Mouse (Mus musculus) kidney, postnatal 0 days (tissue): ENCODE measurements around the gene Mcpt8. TPM values are rescaled to one million over a fixed set of nuclear protein-coding genes. Genes with fewer than 3 reads are reported as not detected.
"Not testable (repeated sequence)": the region's sequence is repeated elsewhere in the genome, so short reads cannot be mapped to it uniquely, and the experiment has no call there.

ENCODE experiments used
- ATAC-seq: fragments of 200-750 bp; cut with Nextera tagmentation; replicated peaks from 2 replicates; pipeline ENCODE4 v1.8.0; 2017; ENCODE audit warnings: low read depth, moderate number of reproducible peaks, moderate TSS enrichment, moderate library complexity; ENCODE audit not compliant: low FRiP score
- DNase-seq: peaks from one replicate; pipeline ENCODE4 v3.0.0-alpha.2; 2016; ENCODE audit warnings: low spot score
- H3K27ac ChIP-seq: fragments of 300-500 bp; sonication (generic); 2 replicates; pipeline ENCODE4 v1.5.1; 2014; ENCODE audit warnings: mild to moderate bottlenecking
- H3K27me3 ChIP-seq: fragments of 300-500 bp; sonication (generic); 2 replicates; pipeline ENCODE4 v1.6.1; 2014; ENCODE audit warnings: low read length, mixed read lengths; ENCODE audit not compliant: insufficient read depth
- H3K36me3 ChIP-seq: fragments of 300-500 bp; sonication (generic); 2 replicates; pipeline ENCODE4 v1.6.1; 2014; ENCODE audit warnings: low read length, mixed read lengths; ENCODE audit not compliant: insufficient read depth
- H3K4me1 ChIP-seq: fragments of 300-500 bp; sonication (generic); replicated peaks from 2 replicates; pipeline ENCODE4 v1.6.1; 2014; ENCODE audit warnings: antibody characterized with exemption, low read length, mixed read lengths; ENCODE audit not compliant: insufficient read depth
- H3K4me2 ChIP-seq: fragments of 300-500 bp; sonication (generic); 2 replicates; pipeline ENCODE4 v1.6.1; 2014; ENCODE audit warnings: mild to moderate bottlenecking, low read length, moderate library complexity, mixed read lengths
- H3K4me3 ChIP-seq: fragments of 300-500 bp; sonication (generic); replicated peaks from 2 replicates; pipeline ENCODE4 v1.5.1; 2014; ENCODE audit warnings: low read depth, low read length
- H3K9ac ChIP-seq: fragments of 300-500 bp; sonication (generic); 2 replicates; pipeline ENCODE4 v1.6.1; 2014; ENCODE audit warnings: low read depth, low read length
- H3K9me3 ChIP-seq: fragments of 300-500 bp; sonication (generic); replicated peaks from 2 replicates; pipeline ENCODE4 v1.6.1; 2016; ENCODE audit warnings: low read length, inconsistent platforms, mixed read lengths
- CTCF ChIP-seq: IDR thresholded peaks from 2 replicates; pipeline ENCODE4 v1.5.1; 2016; ENCODE audit warnings: antibody characterized with exemption, low read depth, mild to moderate bottlenecking, moderate library complexity
- WGBS: fragments of 180-500 bp; shearing (Covaris S2); extraction: QIAGEN DNeasy Blood & Tissue Kit; methylation state at CpG from one replicate; pipeline ENCODE4 v1.1.7; 2014; 5-methylcytosine and 5-hydroxymethylcytosine counted together
- microRNA-seq: library from miRNA; unstranded; fragments of <30 nt; microRNA quantifications from one replicate; pipeline ENCODE4, GENCODE M21; 2016
- polyA plus RNA-seq: library from polyadenylated mRNA; unstranded; fragments of >200 nt; fragmentation: Nextera tagmentation; extraction: Ambion mirVana; gene quantifications from 2 replicates; pipeline ENCODE4 v1.2.1, GENCODE M21; 2015

Gene Mcpt8
- polyA plus RNA-seq, 1 experiment from 2014 or later: 0.14 TPM

- no peaks in the 10 kb centered on the region for H3K36me3 ChIP-seq
- H3K4me2 ChIP-seq: no peak overlapping the region
- ATAC-seq (no peak), DNase-seq (no peak)
- TF ChIP-seq CTCF: no peak
- H3K4me1 ChIP-seq: no peaks in the 10 kb centered on the region
- H3K27me3 ChIP-seq: no peaks in the 10 kb centered on the region
- H3K9me3 ChIP-seq: no peaks in the 10 kb centered on the region
- no peak overlapping the region for H3K27ac ChIP-seq
- H3K9ac ChIP-seq: no peak overlapping the region
- no peak overlapping the region for H3K4me3 ChIP-seq
- WGBS: 76% methylated on average over 3 of the region's 3 CpGs
These were observed 1.6 kb upstream of the Mcpt8 start for GRCm38 (mm10) chr14:56086711-56087110.

DNA sequence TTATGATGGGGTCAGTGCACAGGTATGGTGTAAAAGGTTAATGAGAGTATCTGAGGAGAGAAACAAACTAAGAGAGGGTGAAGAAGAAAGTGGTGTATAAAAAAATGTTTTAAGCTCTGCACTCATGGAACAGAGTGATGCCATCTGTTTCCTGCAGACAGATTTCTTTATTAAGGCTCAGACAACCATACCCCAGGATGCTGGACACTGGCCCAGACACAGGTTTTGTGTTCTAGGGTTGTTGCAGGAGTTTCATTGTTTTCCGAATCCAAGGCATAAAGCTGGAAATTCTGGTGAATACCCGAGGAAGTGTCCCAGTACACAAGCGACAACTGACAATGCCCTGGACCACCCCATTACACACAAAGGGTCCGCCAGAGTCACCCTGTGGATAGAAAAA, 3.1 kb downstream of the Mcpt8 start:
- Histone ChIP-seq H3K27me3 (no peaks in the 10 kb centered on the region), H3K9me3 (no peaks in the 10 kb centered on the region), H3K9ac (no peak overlapping the region), H3K4me3 (no peak overlapping the region), H3K36me3 (no peaks in the 10 kb centered on the region), H3K4me2 (no peak overlapping the region), H3K27ac (no peak overlapping the region), H3K4me1 (no peaks in the 10 kb centered on the region)
- no peak for DNase-seq
- no peak for TF ChIP-seq CTCF
- no peak for ATAC-seq
- 94% methylated on average over 4 of the region's 4 CpGs for WGBS

DNA sequence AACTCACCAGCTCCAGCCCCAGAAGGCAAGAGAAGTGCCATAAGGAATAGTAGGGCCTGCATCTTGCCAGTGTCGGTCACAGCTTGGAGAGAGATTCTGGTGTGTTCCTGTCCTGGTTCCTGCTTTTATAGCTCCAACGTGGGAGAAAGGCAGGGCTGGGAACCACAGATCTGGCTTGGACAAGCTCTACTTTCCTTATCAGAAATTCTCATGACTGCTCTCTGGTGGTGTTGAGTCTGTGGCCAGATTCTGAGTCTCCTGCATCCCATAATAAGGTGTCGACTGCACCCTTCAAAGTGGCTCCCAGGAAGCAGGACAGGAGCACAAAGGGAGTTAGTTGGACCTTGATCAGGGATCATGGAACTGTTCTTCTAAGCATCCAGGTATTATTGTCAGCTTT, 22.9 kb downstream of the Mcpt8 start, which contains the start of gene Mcpt4:
Gene Mcpt4, minus strand, starts transcription at position 101 of the 400 bp plus-strand sequence.
- not testable (repeated sequence) for H3K9me3 ChIP-seq, H3K36me3 ChIP-seq, H3K4me3 ChIP-seq, H3K27me3 ChIP-seq, H3K27ac ChIP-seq, ATAC-seq, H3K4me1 ChIP-seq, H3K9ac ChIP-seq, DNase-seq, H3K4me2 ChIP-seq
- WGBS: 69% methylated on average over 3 of the region's 3 CpGs

GRCm38 (mm10) chr14:56057722-56058121, 27.4 kb downstream of the Mcpt8 start:
- no peak overlapping the region for H3K27ac ChIP-seq
- no peak for TF ChIP-seq CTCF
- H3K9ac ChIP-seq: no peak overlapping the region
- no peaks in the 10 kb centered on the region for H3K36me3 ChIP-seq
- H3K4me3 ChIP-seq: no peak overlapping the region
- no peak for ATAC-seq
- no peaks in the 10 kb centered on the region for H3K9me3 ChIP-seq
- no peaks in the 10 kb centered on the region for H3K4me1 ChIP-seq
- no peak overlapping the region for H3K4me2 ChIP-seq
- 86% methylated on average over 4 of the region's 4 CpGs for WGBS
- DNase-seq: no peak
- no peaks in the 10 kb centered on the region for H3K27me3 ChIP-seq

- Histone ChIP-seq H3K4me1 (no peaks in the 10 kb centered on the region), H3K27ac (no peak overlapping the region), H3K4me3 (no peak overlapping the region), H3K9ac (no peak overlapping the region), H3K4me2 (no peak overlapping the region), H3K9me3 (no peaks in the 10 kb centered on the region), H3K36me3 (no peaks in the 10 kb centered on the region), H3K27me3 (no peaks in the 10 kb centered on the region)
- no peak for DNase-seq
- no peak for ATAC-seq
- 66% methylated on average over 3 of the region's 3 CpGs for WGBS
- no peak for TF ChIP-seq CTCF
These were observed 29.7 kb downstream of the Mcpt8 start for GRCm38 (mm10) chr14:56055408-56055807.

DNA sequence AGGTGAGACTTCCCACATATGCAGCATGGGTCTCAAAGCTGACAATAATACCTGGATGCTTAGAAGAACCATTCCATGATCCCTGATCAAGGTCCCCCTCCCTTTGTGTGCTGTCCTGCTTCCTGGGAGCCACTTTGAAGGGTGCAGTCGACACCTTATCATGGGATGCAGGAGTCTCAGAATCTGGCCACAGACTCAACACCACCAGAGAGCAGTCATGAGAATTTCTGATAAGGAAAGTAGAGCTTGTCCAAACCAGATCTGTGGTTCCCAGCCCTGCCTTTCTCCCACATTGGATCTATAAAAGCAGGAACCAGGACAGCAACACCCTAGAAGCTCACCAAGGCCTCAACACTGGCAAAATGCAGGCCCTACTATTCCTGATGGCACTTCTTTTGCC, 43.3 kb downstream of the Mcpt8 start, which contains the start of gene Mcpt2:
Gene Mcpt2, plus strand, starts transcription at position 250 of the 400 bp plus-strand sequence.
- H3K9ac ChIP-seq, H3K4me3 ChIP-seq, H3K27me3 ChIP-seq, DNase-seq, H3K27ac ChIP-seq, ATAC-seq, H3K9me3 ChIP-seq, H3K36me3 ChIP-seq, H3K4me2 ChIP-seq, H3K4me1 ChIP-seq: not testable (repeated sequence)
- 79% methylated on average over 1 of the region's 1 CpGs for WGBS

DNA sequence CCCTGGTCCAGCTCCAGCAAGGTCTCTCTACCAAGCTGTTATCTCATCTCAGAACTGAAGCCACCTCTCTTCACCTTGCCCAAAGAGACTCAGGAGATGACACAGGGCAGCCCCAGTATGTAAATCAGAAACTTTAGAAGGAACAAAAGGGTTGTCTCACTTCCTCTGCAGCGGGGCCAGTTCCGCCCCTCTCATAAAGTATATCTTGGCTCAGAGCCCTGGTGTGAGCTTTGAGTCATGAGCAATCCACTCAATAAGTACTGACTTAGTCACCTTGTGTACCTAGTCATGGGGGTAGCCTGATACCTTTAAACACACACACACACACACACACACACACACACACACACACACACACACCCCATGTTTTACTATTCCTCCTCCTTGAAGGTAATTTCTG, 50.6 kb downstream of the Mcpt8 start:
- H3K36me3 ChIP-seq: no peaks in the 10 kb centered on the region
- H3K9ac ChIP-seq: no peak overlapping the region
- ATAC-seq: no peak
- 49% methylated on average over 2 of the region's 2 CpGs for WGBS
- no peaks in the 10 kb centered on the region for H3K27me3 ChIP-seq
- no peak for DNase-seq
- H3K4me1 ChIP-seq: no peaks in the 10 kb centered on the region
- TF ChIP-seq CTCF: no peak
- no peaks in the 10 kb centered on the region for H3K9me3 ChIP-seq
- H3K4me2 ChIP-seq: no peak overlapping the region
- H3K27ac ChIP-seq: no peak overlapping the region
- H3K4me3 ChIP-seq: no peak overlapping the region

Small RNAs within 50 kb of the gene (microRNA-seq; reads per million reads assigned to microRNA genes)
- not detected for gene Mir6949

Other genes starting within 250 kb of the Mcpt8 start
- 8.4 and 8.9 TPM in 2 replicates for gene Nynrin, start 231.3 kb downstream of the Mcpt8 start, polyA plus RNA-seq
- gene Cbln3, start 200.9 kb downstream of the Mcpt8 start, polyA plus RNA-seq: 0.20 and 0.28 TPM in 2 replicates
- gene Khnyn, start 200.3 kb downstream of the Mcpt8 start, polyA plus RNA-seq: 8.1 and 9.8 TPM in 2 replicates
- 85.3 and 86.0 TPM in 2 replicates for gene Sdr39u1, start 185.0 kb downstream of the Mcpt8 start, polyA plus RNA-seq
- 1.8 and 5.8 TPM in 2 replicates for gene Cma1, start 140.6 kb downstream of the Mcpt8 start, polyA plus RNA-seq
- not detected in 2 replicates for gene Cma2, start 134.3 kb downstream of the Mcpt8 start, polyA plus RNA-seq
- not detected in 2 replicates for gene Mcpt1, start 67.3 kb downstream of the Mcpt8 start, polyA plus RNA-seq
- not detected in 2 replicates for gene Mcpt9, start 54.8 kb downstream of the Mcpt8 start, polyA plus RNA-seq
- not detected in 2 replicates for gene Mcpt2, start 43.2 kb downstream of the Mcpt8 start, polyA plus RNA-seq
- gene Mcpt4, start 23.0 kb downstream of the Mcpt8 start, polyA plus RNA-seq: 0.24 TPM in 1 of 2 replicates, not detected in the other
- gene Ctsg, start 17.3 kb upstream of the Mcpt8 start, polyA plus RNA-seq: not detected in 2 replicates
- not detected in 2 replicates for gene Gzme, start 35.4 kb upstream of the Mcpt8 start, polyA plus RNA-seq
- gene Gzmd, start 47.3 kb upstream of the Mcpt8 start, polyA plus RNA-seq: not detected in 2 replicates
- not detected in 2 replicates for gene Gzmg, start 74.3 kb upstream of the Mcpt8 start, polyA plus RNA-seq
- not detected in 2 replicates for gene Gzmn, start 89.3 kb upstream of the Mcpt8 start, polyA plus RNA-seq
- not detected in 2 replicates for gene Gzmf, start 126.1 kb upstream of the Mcpt8 start, polyA plus RNA-seq
- gene Gzmc, start 149.4 kb upstream of the Mcpt8 start, polyA plus RNA-seq: not detected in 2 replicates
- gene Gzmb, start 177.0 kb upstream of the Mcpt8 start, polyA plus RNA-seq: 0.09 TPM in 1 of 2 replicates, not detected in the other